Mouse (Mus musculus): Measurements from ENCODE around the gene Mmp17. TPM values are rescaled to one million over a fixed set of nuclear protein-coding genes. Genes with fewer than 3 reads are reported as not detected.

Gene Mmp17
- total and polyA plus RNA-seq, 3 experiments = 1.0 to 1.5 (median 1.4) TPM

- no peak overlapping the region for H3K9ac ChIP-seq (ENCODE audit: low read depth, low read length)
- H3K4me3 ChIP-seq = no peak overlapping the region
- no peaks in the 10 kb centered on the region for H3K27me3 ChIP-seq (ENCODE audit: control insufficient read depth, insufficient read depth, low read length)
- no peaks in the 10 kb centered on the region for H3K79me2 ChIP-seq (replicated peaks; ENCODE audit: control insufficient read depth, insufficient read depth, low read length)
- WGBS = 96% methylated on average over 10 of the region's 10 CpGs
- no peaks in the 10 kb centered on the region for H3K4me1 ChIP-seq (ENCODE audit: control insufficient read depth, insufficient read depth, low read length)
- TF ChIP-seq EP300 (IDR thresholded peaks at IDR 0.05; ENCODE audit: insufficient read depth, low read depth, low read length) = no peak
- TF ChIP-seq POLR2A (IDR thresholded peaks at IDR 0.05; ENCODE audit: insufficient read depth, low read depth, low read length) = no peak
- TF ChIP-seq CTCF (IDR thresholded peaks at IDR 0.05) = no peak
- no peak for DNase-seq
- no peaks in the 10 kb centered on the region for H3K36me3 ChIP-seq (ENCODE audit: control insufficient read depth, insufficient read depth, low read length)
- no peak overlapping the region for H3K27ac ChIP-seq
- intact Hi-C loops (cut with DNase I) = no loop called here
Measured at GRCm38 (mm10) chr5:129657016-129657415, 73.0 kb downstream of the Mmp17 start.

GRCm38 (mm10) chr5:129657931-129658330, 74.0 kb downstream of the Mmp17 start:
- no peaks in the 10 kb centered on the region for H3K4me1 ChIP-seq (ENCODE audit: control insufficient read depth, insufficient read depth, low read length)
- 0 out of 2 replicates have a peak, but pooled peaks cover 1% of the 10 kb centered on the region for H3K79me2 ChIP-seq (replicated peaks; ENCODE audit: control insufficient read depth, insufficient read depth, low read length)
- H3K4me3 ChIP-seq = no peak overlapping the region
- H3K36me3 ChIP-seq (ENCODE audit: control insufficient read depth, insufficient read depth, low read length) = no peaks in the 10 kb centered on the region
- 91% methylated on average over 15 of the region's 15 CpGs for WGBS
- H3K9ac ChIP-seq (ENCODE audit: low read depth, low read length) = no peak overlapping the region
- H3K27me3 ChIP-seq (ENCODE audit: control insufficient read depth, insufficient read depth, low read length) = no peaks in the 10 kb centered on the region
- no peak for DNase-seq
- TF ChIP-seq CTCF (IDR thresholded peaks at IDR 0.05) (no peak), POLR2A (IDR thresholded peaks at IDR 0.05; ENCODE audit: insufficient read depth, low read depth, low read length) (no peak), EP300 (IDR thresholded peaks at IDR 0.05; ENCODE audit: insufficient read depth, low read depth, low read length) (no peak)
- no peak overlapping the region for H3K27ac ChIP-seq
- intact Hi-C loops (cut with DNase I) = no loop called here

Other genes with a start within 250 kb of the Mmp17 start
- gene Sfswap, start 82.9 kb upstream of the Mmp17 start, total RNA-seq (2021) = 10 to 100 TPM; 24.1 to 25.9 TPM
- gene Sfswap, start 82.9 kb upstream of the Mmp17 start, polyA plus RNA-seq (2012; rRNA removed) = 33.1 and 43.2 TPM in 2 replicates
- gene Zfp11, start 85.9 kb downstream of the Mmp17 start, total RNA-seq (2021) = 1 to 10 TPM; 2.5 to 3.1 TPM
- 1.7 and 4.0 TPM in 2 replicates for gene Zfp11, start 85.9 kb downstream of the Mmp17 start, polyA plus RNA-seq (2012; rRNA removed)
- gene Sept14, start 124.3 kb downstream of the Mmp17 start, total RNA-seq (2021) = not detected
- gene Sept14, start 124.3 kb downstream of the Mmp17 start, polyA plus RNA-seq (2012; rRNA removed) = not detected in 2 replicates
- 10 to 100 TPM; 76.8 to 86.4 TPM for gene Mrps17, start 131.3 kb downstream of the Mmp17 start, total RNA-seq (2021)
- gene Mrps17, start 131.3 kb downstream of the Mmp17 start, polyA plus RNA-seq (2012; rRNA removed) = 107 and 130 TPM in 2 replicates
- gene Nipsnap2, start 140.9 kb downstream of the Mmp17 start, total RNA-seq (2021) = 100 to 1,000 TPM; 785 to 948 TPM
- 462 and 670 TPM in 2 replicates for gene Nipsnap2, start 140.9 kb downstream of the Mmp17 start, polyA plus RNA-seq (2012; rRNA removed)
- gene Psph, start 203.3 kb downstream of the Mmp17 start, total RNA-seq (2021) = 1 to 10 TPM; 6.0 to 8.7 TPM
- 7.7 and 11.4 TPM in 2 replicates for gene Psph, start 203.3 kb downstream of the Mmp17 start, polyA plus RNA-seq (2012; rRNA removed)